Comparison of ENCODE assay signal across 12 mouse cellular contexts in the genomic region with DNA sequence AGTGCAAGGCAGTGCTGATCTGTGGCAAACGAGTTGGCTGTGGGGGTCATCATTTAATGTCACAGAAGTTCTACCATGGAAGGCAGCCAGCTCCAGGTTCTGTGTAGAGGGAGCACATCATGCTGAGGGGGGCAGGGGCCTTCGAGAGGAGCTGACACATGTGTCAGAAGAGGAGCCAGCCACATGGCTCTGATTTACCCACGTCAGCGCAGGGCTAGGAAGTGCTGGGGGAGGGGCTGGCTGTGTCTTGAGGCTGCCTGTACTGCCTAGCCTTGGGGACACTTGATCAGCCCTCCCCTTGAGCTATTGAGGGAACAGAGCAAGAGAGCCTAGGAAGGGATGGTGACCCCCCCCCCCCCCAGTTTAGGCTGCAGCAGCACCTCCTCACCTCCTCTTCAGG.
DNase-seq lines count a peak whose midpoint lies in the region; ATAC-seq lines count a peak whose summit lies in the region.
"Had no signal": no experiment of that assay in that cellular context is flagged by ENCODE, and none has a peak within 500 bp of the region (broad histone marks: within the 10 kb centered on the region; RNA-seq: fewer than 3 reads in every experiment).

No protein-coding gene starts in this region.

- peak overlapping the region; percentile 25; the same call in 1 of the 2 replicates for H3K9ac ChIP-seq in heart, embryonic 14.5 days (ENCODE audit: low read length)
- no peak overlapping the region for H3K9ac ChIP-seq in midbrain, embryonic 16.5 days (ENCODE audit: low read depth, low read length)
- no peak overlapping the region for H3K9ac ChIP-seq in midbrain, embryonic 13.5 days (replicated peaks)
- no peak overlapping the region for H3K9ac ChIP-seq in forebrain, embryonic 15.5 days (replicated peaks)
- no peak overlapping the region for H3K9ac ChIP-seq in stomach, embryonic 16.5 days (ENCODE audit: low read length)
- H3K9ac ChIP-seq: liver, embryonic 12.5 days had no signal

- no peaks in the 10 kb centered on the region for H3K36me3 ChIP-seq in heart, embryonic 14.5 days (ENCODE audit: control insufficient read depth, insufficient read depth, low read length)
- no peaks in the 10 kb centered on the region for H3K36me3 ChIP-seq in midbrain, embryonic 16.5 days (ENCODE audit: control insufficient read depth, insufficient read depth, low read length)
- H3K36me3 ChIP-seq in midbrain, embryonic 13.5 days = no peaks in the 10 kb centered on the region
- no peaks in the 10 kb centered on the region for H3K36me3 ChIP-seq in forebrain, embryonic 15.5 days
- no peaks in the 10 kb centered on the region for H3K36me3 ChIP-seq in stomach, embryonic 16.5 days (ENCODE audit: control insufficient read depth, insufficient read depth, low read length)
- H3K36me3 ChIP-seq: G1E; liver, embryonic 12.5 days had no signal

- H3K27me3 ChIP-seq in heart, embryonic 14.5 days (ENCODE audit: control insufficient read depth, insufficient read depth, low read length) = no peaks in the 10 kb centered on the region
- H3K27me3 ChIP-seq in midbrain, embryonic 16.5 days (ENCODE audit: control insufficient read depth, insufficient read depth, low read depth, low read length) = no peaks in the 10 kb centered on the region
- H3K27me3 ChIP-seq in midbrain, embryonic 13.5 days = no peaks in the 10 kb centered on the region
- H3K27me3 ChIP-seq in forebrain, embryonic 15.5 days = no peaks in the 10 kb centered on the region
- no peaks in the 10 kb centered on the region for H3K27me3 ChIP-seq in stomach, embryonic 16.5 days (ENCODE audit: control insufficient read depth, insufficient read depth, low read length)
- H3K27me3 ChIP-seq: liver, embryonic 12.5 days had no signal

- peak overlapping the region; percentile 27 for H3K4me2 ChIP-seq in heart, embryonic 14.5 days (ENCODE audit: low read length)
- H3K4me2 ChIP-seq in midbrain, embryonic 16.5 days (ENCODE audit: low read length) = no peak overlapping the region
- no peak overlapping the region for H3K4me2 ChIP-seq in midbrain, embryonic 13.5 days (replicated peaks)
- no peak overlapping the region for H3K4me2 ChIP-seq in forebrain, embryonic 15.5 days (replicated peaks)
- no peak overlapping the region for H3K4me2 ChIP-seq in stomach, embryonic 16.5 days (ENCODE audit: low read depth, low read length)
- H3K4me2 ChIP-seq: liver, embryonic 12.5 days had no signal

- peak overlapping the region; percentile 25 to 65; a peak in 3 of 4 replicates for H3K27ac ChIP-seq in heart, embryonic 14.5 days (replicated peaks in 1 of 2; ENCODE audit: control insufficient read depth in 1 of 2, insufficient read depth in 1 of 2, low read depth in 2 of 2, low read length in 2 of 2)
- no peak overlapping the region for H3K27ac ChIP-seq in midbrain, embryonic 16.5 days (ENCODE audit: low read length)
- no peak overlapping the region for H3K27ac ChIP-seq in midbrain, embryonic 13.5 days
- peak overlapping the region; percentile 84 for H3K27ac ChIP-seq in forebrain, embryonic 15.5 days (replicated peaks)
- H3K27ac ChIP-seq in stomach, embryonic 16.5 days (ENCODE audit: low read length) = no peak overlapping the region
- H3K27ac ChIP-seq: liver, embryonic 12.5 days had no signal

- no peaks in the 10 kb centered on the region for H3K9me3 ChIP-seq in heart, embryonic 14.5 days (ENCODE audit: control insufficient read depth, low read length)
- H3K9me3 ChIP-seq in midbrain, embryonic 16.5 days (replicated peaks; ENCODE audit: control insufficient read depth, low read length, poor library complexity, severe bottlenecking) = no peaks in the 10 kb centered on the region
- H3K9me3 ChIP-seq in midbrain, embryonic 13.5 days = no peaks in the 10 kb centered on the region
- no peaks in the 10 kb centered on the region for H3K9me3 ChIP-seq in forebrain, embryonic 15.5 days
- no peaks in the 10 kb centered on the region for H3K9me3 ChIP-seq in stomach, embryonic 16.5 days (replicated peaks; ENCODE audit: control insufficient read depth, low read length)
- H3K9me3 ChIP-seq: G1E; liver, embryonic 12.5 days had no signal

- H3K4me3 ChIP-seq in heart, embryonic 14.5 days (ENCODE audit: control insufficient read depth in 1 of 2, insufficient read depth in 1 of 2, low read depth in 1 of 2, low read length in 2 of 2) = no peak overlapping the region
- H3K4me3 ChIP-seq in midbrain, embryonic 16.5 days (ENCODE audit: low read depth, low read length) = no peak overlapping the region
- no peak overlapping the region for H3K4me3 ChIP-seq in midbrain, embryonic 13.5 days (replicated peaks)
- H3K4me3 ChIP-seq in forebrain, embryonic 15.5 days = no peak overlapping the region
- no peak overlapping the region for H3K4me3 ChIP-seq in stomach, embryonic 16.5 days (replicated peaks; ENCODE audit: low read length)
- H3K4me3 ChIP-seq: erythroblast, embryonic 14.5 days; liver, embryonic 12.5 days had no signal

- WGBS in heart, embryonic 14.5 days = 6% methylated on average over 4 of the region's 4 CpGs
- 34% methylated on average over 4 of the region's 4 CpGs for WGBS in midbrain, embryonic 16.5 days
- WGBS in midbrain, embryonic 13.5 days = 50% methylated on average over 4 of the region's 4 CpGs
- WGBS in forebrain, embryonic 15.5 days = 29% methylated on average over 4 of the region's 4 CpGs
- 19% methylated on average over 4 of the region's 4 CpGs for WGBS in stomach, embryonic 16.5 days

- H3K4me1 ChIP-seq in heart, embryonic 14.5 days (ENCODE audit: control insufficient read depth in 2 of 2, insufficient read depth in 2 of 2, low read length in 2 of 2) = peaks cover 32 to 63% of the 10 kb centered on the region in 2 experiments
- no peaks in the 10 kb centered on the region for H3K4me1 ChIP-seq in midbrain, embryonic 16.5 days (ENCODE audit: control insufficient read depth, insufficient read depth, low read length)
- H3K4me1 ChIP-seq in midbrain, embryonic 13.5 days (replicated peaks) = peaks cover 4% of the 10 kb centered on the region; the same call in 1 of the 2 replicates
- H3K4me1 ChIP-seq in forebrain, embryonic 15.5 days = peaks cover 39% of the 10 kb centered on the region
- peaks cover 15% of the 10 kb centered on the region; the same call in 1 of the 2 replicates for H3K4me1 ChIP-seq in stomach, embryonic 16.5 days (ENCODE audit: control insufficient read depth, insufficient read depth, low read length)
- H3K4me1 ChIP-seq: liver, embryonic 12.5 days had no signal

- DNase-seq in heart, adult 18-20 months = no peak
- DNase-seq in ovary, postnatal 36 days (ENCODE audit: low spot score) = no peak
- no peak for DNase-seq in left cerebral cortex, adult 9 months (ENCODE audit: low spot score in 2 of 2)
- DNase-seq: kidney, adult 11 months had no signal

- ATAC-seq in heart, embryonic 14.5 days (ENCODE audit: insufficient number of reproducible peaks, insufficient read depth, low FRiP score, low read depth) = peak; percentile 68; the same call in 1 of the 2 replicates
- ATAC-seq in midbrain, embryonic 16.5 days = peak; percentile 48; the same call in 1 of the 2 replicates
- ATAC-seq in midbrain, embryonic 13.5 days = no peak
- ATAC-seq in forebrain, embryonic 15.5 days (replicated peaks) = peak; percentile 60
- ATAC-seq in stomach, embryonic 16.5 days (ENCODE audit: insufficient read depth, low FRiP score) = peak; percentile 64
- ATAC-seq: liver, embryonic 12.5 days had no signal

Comparison
In these comparisons a context has a peak if more than half of its experiments do, and no peak if none do; other contexts are left out.
1. H3K27ac ChIP-seq: peak in heart, embryonic 14.5 days (2 of 2) and forebrain, embryonic 15.5 days (single experiment); none in midbrain, embryonic 16.5 days (single experiment), midbrain, embryonic 13.5 days (single experiment) and stomach, embryonic 16.5 days (single experiment).